Mouse (Mus musculus) spleen, embryonic (tissue): ENCODE data around the gene Pde4d.

Experiments
- CTCF ChIA-PET: fragments of 350-600 bp; sonication (Branson Sonifier 250); formaldehyde crosslinking; loops from one replicate; lab custom pipeline; 2022; lab: Charles Lee

The Pde4d gene

GRCm38 (mm10) chr13:109907634-109908033 is 1457.9 kb downstream of the Pde4d start:
- CTCF ChIA-PET, result interaction anchor here (1.1 to 2.5 kb wide), 4 partner anchors 84 to 134 kb away, joined by 3 to 14 read pairs (median 4); no protein-coding TSS in a partner anchor

- CTCF ChIA-PET, result interaction anchor here (0.6 to 2.5 kb wide), 3 partner anchors 88 to 132 kb away, joined by 3 to 14 read pairs (median 3); no protein-coding TSS in a partner anchor
Measured at GRCm38 (mm10) chr13:109908386-109908785, 1458.6 kb downstream of the Pde4d start.

DNA sequence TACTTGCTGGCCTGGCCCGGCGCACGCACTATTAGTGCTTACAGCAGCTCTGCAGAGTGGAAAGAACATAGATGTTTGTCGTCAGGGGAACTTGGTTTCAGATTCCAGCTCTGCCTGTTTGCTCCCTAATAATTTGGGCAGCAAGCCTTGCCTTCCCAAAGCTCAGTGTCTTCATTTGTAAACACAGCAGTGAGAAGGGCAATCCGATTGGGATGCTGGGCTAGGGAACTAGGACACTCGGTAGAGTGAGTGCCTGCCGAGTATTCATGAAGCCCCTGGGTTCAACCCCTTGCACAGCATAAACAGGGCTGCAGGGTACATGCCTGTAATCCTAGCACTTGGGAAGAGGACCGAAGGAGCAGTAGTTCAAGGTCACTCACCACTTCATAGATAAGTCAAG is 1459.4 kb downstream of the Pde4d start:
- CTCF ChIA-PET, result interaction anchor here (0.6 to 2.5 kb wide), 2 partner anchors 87 to 133 kb away, joined by 3 to 14 read pairs; no protein-coding TSS in a partner anchor

DNA sequence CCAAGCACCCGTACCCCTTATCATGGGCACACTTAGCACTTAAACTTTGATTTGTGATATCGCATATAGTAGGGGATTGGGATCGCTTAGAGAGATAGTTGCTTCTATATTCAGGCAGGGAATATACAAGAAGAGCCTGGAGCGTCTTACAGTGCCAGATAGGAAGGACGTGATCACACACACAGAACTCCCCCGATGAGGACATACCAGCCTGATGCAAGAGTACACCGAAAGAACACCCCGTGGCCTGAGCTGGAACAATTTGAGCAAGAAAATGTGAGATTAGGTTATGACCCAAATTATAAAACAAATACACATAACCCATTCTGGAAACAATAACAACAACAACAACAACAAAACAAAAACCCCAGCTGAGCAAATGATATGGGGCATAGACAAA is 1461.2 kb downstream of the Pde4d start:
- CTCF ChIA-PET, result no interaction called here

DNA sequence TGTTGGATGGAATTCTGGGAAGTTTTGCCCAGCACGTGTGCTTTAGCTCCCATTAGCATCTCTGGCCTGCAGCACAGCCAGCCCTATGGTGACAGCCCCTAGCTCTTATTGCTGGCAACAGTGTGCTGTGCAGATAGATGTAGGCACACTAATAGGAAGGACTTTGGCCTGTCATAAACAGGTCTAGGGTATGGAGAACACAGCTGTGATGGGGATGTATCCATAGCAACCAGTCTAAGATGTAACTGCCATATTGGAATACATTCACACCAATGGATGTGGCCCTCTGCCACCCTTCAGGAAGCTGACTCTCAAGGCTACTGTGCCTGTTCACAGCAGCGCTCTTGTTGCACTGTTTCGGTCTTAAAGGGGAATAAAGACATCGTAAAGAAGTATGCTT is 1462.9 kb downstream of the Pde4d start:
- CTCF ChIA-PET, result interaction anchor here (0.6 kb wide), 1 partner anchor 84 kb away, joined by 4 read pairs; no protein-coding TSS in a partner anchor

GRCm38 (mm10) chr13:109914246-109914645 is 1464.5 kb downstream of the Pde4d start:
- CTCF ChIA-PET, result no interaction called here

GRCm38 (mm10) chr13:109914846-109915245 is 1465.1 kb downstream of the Pde4d start:
- CTCF ChIA-PET, result no interaction called here

DNA sequence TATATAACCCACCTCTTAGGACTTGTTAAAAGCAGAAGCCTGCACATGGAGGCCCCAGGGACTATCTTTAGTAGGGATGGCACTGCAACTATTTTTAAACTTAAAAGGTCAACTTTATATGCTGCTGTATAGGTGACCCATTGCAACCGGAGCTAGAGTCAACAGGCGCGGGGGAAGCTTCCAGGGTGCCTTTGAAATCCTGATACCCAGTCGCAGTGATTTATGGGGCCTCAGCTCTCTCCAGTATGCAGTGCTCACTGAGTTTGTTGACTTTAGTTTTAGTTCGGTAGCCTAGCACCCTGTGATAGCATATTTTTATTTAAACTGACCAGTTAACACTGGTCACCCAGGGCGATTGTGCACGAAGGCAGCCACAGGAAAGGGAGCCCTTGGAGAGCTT is 1465.8 kb downstream of the Pde4d start:
- CTCF ChIA-PET, result no interaction called here

GRCm38 (mm10) chr13:109915964-109916363 is 1466.2 kb downstream of the Pde4d start:
- CTCF ChIA-PET, result interaction anchor here (0.6 kb wide), 1 partner anchor 442 kb away, joined by 3 read pairs; no protein-coding TSS in a partner anchor

- CTCF ChIA-PET, result no interaction called here
Measured at GRCm38 (mm10) chr13:109917551-109917950, 1467.8 kb downstream of the Pde4d start.

DNA sequence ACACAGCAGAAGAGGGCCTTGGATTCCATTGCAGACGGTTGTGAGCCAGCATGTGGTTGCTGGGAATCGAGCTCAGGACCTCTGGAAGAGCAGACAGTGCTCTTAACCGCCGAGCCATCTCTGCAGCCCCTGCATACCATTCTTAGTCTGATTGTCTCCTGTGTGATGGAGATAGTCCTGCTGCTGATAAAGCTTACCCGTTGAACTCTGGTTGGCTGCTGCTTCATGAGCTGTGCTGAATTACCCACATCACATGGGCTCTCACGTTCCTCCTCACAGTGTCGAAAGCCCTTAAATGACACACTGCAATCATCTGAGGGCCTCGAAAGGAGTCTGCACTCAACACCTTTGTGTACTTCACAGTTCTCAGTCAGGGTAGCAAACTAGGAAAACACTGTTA is 1468.9 kb downstream of the Pde4d start:
- CTCF ChIA-PET, result no interaction called here

DNA sequence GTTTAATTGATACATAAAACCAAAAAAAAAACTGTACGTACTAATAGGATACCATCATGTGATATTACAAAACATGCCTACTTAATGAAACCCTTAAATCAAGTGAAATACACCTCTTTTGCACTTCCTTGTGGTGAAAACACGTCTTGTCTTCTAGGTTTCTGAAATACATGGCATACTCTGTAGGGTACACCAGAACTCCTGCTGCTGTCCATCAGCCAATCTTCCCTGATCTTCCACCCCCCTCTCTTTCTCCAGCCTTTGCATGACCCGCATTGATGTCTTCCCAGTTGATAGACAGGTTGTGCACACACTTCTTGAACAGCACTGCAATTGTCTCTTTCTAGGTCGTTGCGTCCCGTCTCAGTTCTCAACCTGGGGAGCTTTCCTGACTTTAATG is 1470.5 kb downstream of the Pde4d start:
- CTCF ChIA-PET, result interaction anchor here (0.8 kb wide), 1 partner anchor 145 kb away, joined by 3 read pairs; no protein-coding TSS in a partner anchor

- CTCF ChIA-PET, result no interaction called here
Measured at GRCm38 (mm10) chr13:109921336-109922038, 1471.7 kb downstream of the Pde4d start.

- CTCF ChIA-PET, result interaction anchor here (0.6 kb wide), 1 partner anchor 96 kb away, joined by 4 read pairs; no protein-coding TSS in a partner anchor
Measured at GRCm38 (mm10) chr13:109922228-109922627, 1472.5 kb downstream of the Pde4d start.

DNA sequence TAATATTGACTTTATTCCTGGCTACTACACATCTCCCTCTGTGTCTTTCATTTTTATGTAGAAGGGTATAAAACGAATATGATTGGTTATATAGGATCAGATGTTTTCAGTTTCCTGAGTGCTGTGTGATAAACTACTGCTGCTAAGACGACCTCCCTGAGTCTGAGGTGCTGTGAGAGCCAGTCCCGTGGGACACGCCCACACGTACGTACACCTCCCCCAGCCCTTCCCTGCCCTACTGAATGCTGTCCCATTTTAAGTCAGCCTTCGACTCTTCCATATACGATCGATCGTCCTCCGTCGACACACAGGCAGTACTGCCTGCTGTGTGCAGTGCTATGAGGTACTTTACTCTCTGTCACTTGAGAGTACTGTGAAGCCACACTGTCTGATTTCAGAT is 1473.0 kb downstream of the Pde4d start:
- CTCF ChIA-PET, result no interaction called here

- CTCF ChIA-PET, result no interaction called here
Measured at GRCm38 (mm10) chr13:109924771-109925170, 1475.0 kb downstream of the Pde4d start.

- CTCF ChIA-PET, result interaction anchor here (0.6 kb wide), 1 partner anchor 95 kb away, joined by 4 read pairs; no protein-coding TSS in a partner anchor
Measured at GRCm38 (mm10) chr13:109926277-109926920, 1476.7 kb downstream of the Pde4d start.

- CTCF ChIA-PET, result no interaction called here
Measured at GRCm38 (mm10) chr13:109927782-109928181, 1478.0 kb downstream of the Pde4d start.

GRCm38 (mm10) chr13:109932688-109933087 is 1482.9 kb downstream of the Pde4d start:
- CTCF ChIA-PET, result no interaction called here

DNA sequence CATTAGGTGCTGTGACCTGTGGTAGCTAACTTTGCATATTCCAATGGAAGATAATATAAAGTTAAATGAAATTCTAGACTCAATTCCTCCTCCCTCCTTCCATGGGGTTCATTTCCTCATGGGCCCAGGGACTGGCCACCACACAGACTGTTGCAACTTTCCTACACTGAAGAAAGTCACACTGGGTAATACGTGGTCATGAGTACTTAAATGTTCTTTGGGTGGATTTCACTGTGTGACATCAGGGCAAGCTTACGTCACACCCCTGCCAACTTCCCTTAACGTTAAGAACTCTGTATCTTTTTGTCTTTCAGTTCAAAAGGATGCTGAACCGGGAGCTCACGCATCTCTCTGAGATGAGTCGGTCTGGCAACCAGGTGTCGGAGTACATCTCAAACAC is 1483.8 kb downstream of the Pde4d start:
- CTCF ChIA-PET, result no interaction called here

DNA sequence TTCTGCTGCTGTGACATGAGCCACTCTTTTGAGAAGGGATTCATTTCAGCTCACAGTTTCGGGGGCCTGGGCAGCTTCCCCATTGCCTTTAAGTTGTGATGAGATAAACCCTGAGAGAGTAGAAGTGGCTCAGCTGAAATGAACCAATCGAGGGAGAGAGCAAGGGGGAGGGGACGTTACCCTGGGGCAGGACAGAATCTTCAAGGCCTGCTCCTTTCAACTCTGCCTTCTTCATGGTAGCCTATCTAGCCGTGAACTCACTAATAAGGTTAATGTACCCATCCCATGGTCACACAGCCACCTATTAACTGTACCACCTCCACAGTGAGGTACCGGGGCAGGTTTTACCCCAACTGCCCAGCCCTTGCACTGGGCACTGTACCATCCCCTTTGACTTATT is 1487.1 kb downstream of the Pde4d start:
- CTCF ChIA-PET, result no interaction called here

- CTCF ChIA-PET, result no interaction called here
Measured at GRCm38 (mm10) chr13:109944822-109945551, 1495.2 kb downstream of the Pde4d start.
